Mouse (Mus musculus) limb, embryonic 14.5 days (tissue): ENCODE data around the gene Osbp2. TPM values are rescaled to one million over a fixed set of nuclear protein-coding genes. Genes with fewer than 3 reads are reported as not detected.

ENCODE experiments used
- ATAC-seq: fragments of 200-750 bp; cut with Nextera tagmentation; 2 replicates; pipeline ENCODE4 v1.8.0; 2017; ENCODE audit warnings: low read depth, moderate number of reproducible peaks, moderate TSS enrichment; ENCODE audit not compliant: low FRiP score
- DNase-seq: peaks from one replicate; pipeline ENCODE4 v3.0.0-alpha.2; 2015; ENCODE audit warnings: low spot score
- H3K27ac ChIP-seq: fragments of 300-500 bp; sonication (generic); replicated peaks from 2 replicates; pipeline ENCODE4 v1.5.1; 2014; ENCODE audit warnings: low read depth, mild to moderate bottlenecking, low read length, moderate library complexity, mixed read lengths
- H3K27me3 ChIP-seq: fragments of 300-500 bp; sonication (generic); 2 replicates; pipeline ENCODE4 v1.6.1; 2014; ENCODE audit warnings: low read length, mixed read lengths; ENCODE audit not compliant: control insufficient read depth, insufficient read depth
- H3K36me3 ChIP-seq: fragments of 300-500 bp; sonication (generic); 2 replicates; pipeline ENCODE4 v1.6.1; 2014; ENCODE audit warnings: mild to moderate bottlenecking, low read length, moderate library complexity, mixed read lengths; ENCODE audit not compliant: control insufficient read depth, insufficient read depth
- H3K4me1 ChIP-seq: fragments of 300-500 bp; sonication (generic); 2 replicates; pipeline ENCODE4 v1.6.1; 2014; ENCODE audit warnings: antibody characterized with exemption, low read length, mixed read lengths; ENCODE audit not compliant: control insufficient read depth, insufficient read depth
- H3K4me2 ChIP-seq: fragments of 300-500 bp; sonication (generic); replicated peaks from 2 replicates; pipeline ENCODE4 v1.6.1; 2014; ENCODE audit warnings: low read depth, mild to moderate bottlenecking, low read length, moderate library complexity; ENCODE audit not compliant: severe bottlenecking
- H3K4me3 ChIP-seq: fragments of 300-500 bp; sonication (generic); replicated peaks from 2 replicates; pipeline ENCODE4 v1.5.1; 2014; ENCODE audit warnings: low read length
- H3K9ac ChIP-seq: fragments of 300-500 bp; sonication (generic); 2 replicates; pipeline ENCODE4 v1.6.1; 2014; ENCODE audit warnings: mild to moderate bottlenecking, low read depth, low read length, moderate library complexity; ENCODE audit not compliant: severe bottlenecking
- H3K9me3 ChIP-seq: fragments of 300-500 bp; sonication (generic); 2 replicates; pipeline ENCODE4 v1.6.1; 2016; ENCODE audit warnings: low read length; ENCODE audit not compliant: control insufficient read depth
- POLR2A ChIP-seq: fragments of 200-500 bp; IDR thresholded peaks from 2 replicates; pipeline ENCODE4 v1.8.0; 2012; ENCODE audit warnings: inconsistent platforms, mild to moderate bottlenecking, moderate library complexity, borderline replicate concordance; ENCODE audit not compliant: insufficient read depth, insufficient read length; ENCODE audit errors: extremely low read depth
- WGBS: fragments of 180-500 bp; shearing (Covaris S2); extraction: QIAGEN DNeasy Blood & Tissue Kit; methylation state at CpG from one replicate; pipeline ENCODE4 v1.1.7; 2014; 5-methylcytosine and 5-hydroxymethylcytosine counted together
- polyA plus RNA-seq, 2 experiments: library from polyadenylated mRNA; depleted of rRNA in 1 of 2; stranded (reverse) in 1 of 2; unstranded in 1 of 2; fragments of >200 nt; fragmentation: Nextera tagmentation in 1 of 2; extraction: Ambion mirVana in 1 of 2; gene quantifications; 2 replicates each; pipeline versions ENCODE4 v1.2.1 to v1.2.3; 2012 to 2014

Gene Osbp2
- polyA plus RNA-seq, 2 experiments: 0.77 to 1.5 TPM

- no peak overlapping the region for H3K27ac ChIP-seq
- H3K27me3 ChIP-seq: peaks cover 11% of the 10 kb centered on the region; the same call in 1 of the 2 replicates
- DNase-seq: no peak
- peaks cover 9% of the 10 kb centered on the region; the same call in 1 of the 2 replicates for H3K4me1 ChIP-seq
- no peak for ATAC-seq
- no peaks in the 10 kb centered on the region for H3K36me3 ChIP-seq
- WGBS: 71% methylated on average over 19 of the region's 19 CpGs
- H3K9me3 ChIP-seq: no peaks in the 10 kb centered on the region
- no peak overlapping the region for H3K9ac ChIP-seq
- TF ChIP-seq POLR2A: no peak
- peak overlapping the region; percentile 49 for H3K4me3 ChIP-seq
- H3K4me2 ChIP-seq: peak overlapping the region; percentile 66
Observed at GRCm38 (mm10) chr11:3862661-3863453, 846 bp downstream of the Osbp2 start.

DNA sequence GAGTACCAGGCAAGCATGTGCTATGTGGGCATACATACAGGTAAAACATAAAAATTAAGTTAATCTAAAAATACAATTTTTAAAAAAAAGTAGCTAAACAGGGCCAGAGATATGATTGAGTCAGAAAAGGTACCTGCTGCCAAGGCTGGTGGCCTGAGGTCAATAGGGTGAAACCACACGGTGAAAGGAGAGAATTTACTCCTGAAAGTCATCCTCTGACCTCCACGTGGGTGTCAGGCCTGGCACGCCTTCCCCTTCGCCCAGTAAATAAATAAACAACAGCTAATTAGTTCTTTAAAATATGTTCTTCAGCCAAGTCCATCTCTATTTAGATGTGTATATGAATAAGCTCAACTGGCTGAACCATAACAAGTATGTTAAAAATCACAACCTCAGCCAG lies 3.3 kb downstream of the Osbp2 start:
- Histone ChIP-seq H3K9me3 (no peaks in the 10 kb centered on the region), H3K4me1 (peaks cover 9% of the 10 kb centered on the region; the same call in 1 of the 2 replicates), H3K27me3 (peaks cover 11% of the 10 kb centered on the region; the same call in 1 of the 2 replicates), H3K4me3 (no peak overlapping the region), H3K9ac (no peak overlapping the region), H3K27ac (no peak overlapping the region), H3K4me2 (no peak overlapping the region), H3K36me3 (no peaks in the 10 kb centered on the region)
- DNase-seq (no peak), ATAC-seq (no peak)
- TF ChIP-seq POLR2A: no peak
- WGBS: 76% methylated on average over 4 of the region's 4 CpGs

DNA sequence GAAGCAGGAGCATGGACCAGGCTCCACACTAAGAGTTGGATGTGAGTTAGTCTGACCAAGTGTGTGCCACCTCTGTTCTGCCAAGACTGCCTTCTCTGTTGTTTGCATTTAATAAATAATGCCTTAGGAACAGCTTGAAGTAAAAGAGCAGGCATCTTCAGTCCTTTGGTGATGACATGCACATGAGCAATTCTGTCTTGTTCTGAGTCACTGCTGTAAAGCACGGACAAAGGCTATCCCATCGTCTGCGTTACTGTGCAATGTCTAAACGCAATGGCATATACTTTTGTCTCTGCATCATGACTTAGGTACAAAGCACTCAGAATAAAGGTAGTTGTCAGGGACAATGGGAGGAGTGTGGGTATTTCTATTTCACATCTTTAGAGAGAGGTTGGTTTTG lies 3.9 kb downstream of the Osbp2 start:
- no peak for TF ChIP-seq POLR2A
- WGBS: 92% methylated on average over 4 of the region's 4 CpGs

DNA sequence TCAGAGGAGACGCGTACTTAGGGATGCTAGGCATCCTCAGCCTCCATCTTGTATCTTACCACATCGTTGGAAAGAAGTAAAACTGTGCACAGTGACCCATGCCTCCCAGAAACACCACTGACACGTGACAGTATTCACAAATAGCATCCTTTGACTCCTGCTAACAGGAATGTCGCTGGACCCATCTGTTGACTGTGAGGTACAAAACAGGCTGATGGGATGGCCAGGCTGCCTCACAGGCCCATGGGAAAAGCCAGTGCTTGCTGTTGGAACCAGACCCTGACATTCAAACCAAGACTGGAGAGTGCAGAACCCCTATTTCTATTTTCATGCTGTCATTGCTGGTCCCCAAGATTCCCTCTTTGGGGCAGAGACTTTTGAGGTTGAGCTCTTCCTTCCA lies 5.8 kb downstream of the Osbp2 start:
- TF ChIP-seq POLR2A: no peak
- no peak for DNase-seq
- H3K27me3 ChIP-seq: peaks cover 7% of the 10 kb centered on the region; the same call in 1 of the 2 replicates

More for the DNA sequence above, 3.9 kb downstream of the Osbp2 start:
- Histone ChIP-seq H3K27me3 (peaks cover 11% of the 10 kb centered on the region; the same call in 1 of the 2 replicates), H3K9ac (no peak overlapping the region), H3K9me3 (no peaks in the 10 kb centered on the region), H3K36me3 (no peaks in the 10 kb centered on the region), H3K4me1 (peaks cover 9% of the 10 kb centered on the region; the same call in 1 of the 2 replicates), H3K4me2 (no peak overlapping the region), H3K4me3 (no peak overlapping the region), H3K27ac (no peak overlapping the region)
- no peak for ATAC-seq
- no peak for DNase-seq

GRCm38 (mm10) chr11:3855846-3856245 lies 7.9 kb downstream of the Osbp2 start:
- WGBS: 81% methylated on average over 5 of the region's 5 CpGs
- Histone ChIP-seq H3K27ac (no peak overlapping the region), H3K4me2 (no peak overlapping the region), H3K9ac (no peak overlapping the region), H3K4me1 (no peaks in the 10 kb centered on the region), H3K36me3 (no peaks in the 10 kb centered on the region), H3K9me3 (no peaks in the 10 kb centered on the region), H3K4me3 (no peak overlapping the region), H3K27me3 (no peaks in the 10 kb centered on the region)
- no peak for TF ChIP-seq POLR2A
- DNase-seq (no peak), ATAC-seq (no peak)

More for the DNA sequence above, 5.8 kb downstream of the Osbp2 start:
- H3K4me2 ChIP-seq: no peak overlapping the region
- ATAC-seq: no peak
- WGBS: 77% methylated on average over 5 of the region's 5 CpGs
- no peaks in the 10 kb centered on the region for H3K9me3 ChIP-seq
- H3K9ac ChIP-seq: no peak overlapping the region
- H3K4me3 ChIP-seq: no peak overlapping the region
- no peaks in the 10 kb centered on the region for H3K36me3 ChIP-seq
- no peaks in the 10 kb centered on the region for H3K4me1 ChIP-seq
- no peak overlapping the region for H3K27ac ChIP-seq

DNA sequence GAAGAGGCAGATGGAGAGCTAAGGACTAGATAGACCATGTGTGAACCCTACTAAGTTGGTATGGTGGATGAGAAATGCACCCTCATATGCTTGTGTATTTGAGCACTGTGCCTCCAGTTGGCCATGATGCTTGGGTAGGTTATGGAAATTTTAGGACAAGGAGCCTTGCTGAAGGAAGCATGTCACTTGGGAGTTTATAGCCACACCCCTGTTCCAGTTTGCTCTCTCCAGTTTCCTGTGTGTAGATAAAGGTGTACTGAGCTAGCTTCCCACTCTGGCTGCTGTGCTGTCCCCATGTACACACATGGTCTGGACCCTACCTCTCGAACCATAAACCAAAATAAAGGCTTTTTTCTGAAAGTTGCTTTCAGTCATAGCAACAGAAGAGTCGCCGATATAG lies 9.5 kb downstream of the Osbp2 start:
- Histone ChIP-seq H3K4me3 (no peak overlapping the region), H3K27ac (no peak overlapping the region), H3K4me2 (no peak overlapping the region), H3K4me1 (no peaks in the 10 kb centered on the region), H3K27me3 (no peaks in the 10 kb centered on the region), H3K36me3 (no peaks in the 10 kb centered on the region), H3K9ac (no peak overlapping the region), H3K9me3 (no peaks in the 10 kb centered on the region)
- 88% methylated on average over 3 of the region's 3 CpGs for WGBS
- DNase-seq (no peak), ATAC-seq (no peak)
- no peak for TF ChIP-seq POLR2A
